Mouse (Mus musculus) CH12.LX (cell line): ENCODE results near the gene Alg2. TPM values are rescaled to one million over a fixed set of nuclear protein-coding genes. Genes with fewer than 3 reads are reported as not detected.

Experiments
- DNase-seq: peaks from one replicate; pipeline ENCODE4 v3.0.0-alpha.2; 2013; ENCODE audit errors: extremely low read depth
- H3K27ac ChIP-seq: 2 replicates; pipeline ENCODE4 v1.5.1; 2012; ENCODE audit warnings: low read depth, mild to moderate bottlenecking, control low read depth, moderate library complexity; ENCODE audit not compliant: insufficient read depth
- H3K27me3 ChIP-seq: replicated peaks from 2 replicates; pipeline ENCODE3; 2012; ENCODE audit warnings: inconsistent platforms
- H3K36me3 ChIP-seq, 2 experiments: replicated peaks in 1 of 2; 2 replicates each; pipeline versions ENCODE3 to v1.6.1; 2012; ENCODE audit warnings: inconsistent platforms in 1 of 2, low read length in 1 of 2, mild to moderate bottlenecking in 1 of 2, mixed read lengths in 1 of 2, moderate library complexity in 1 of 2; ENCODE audit not compliant: control insufficient read depth in 1 of 2, insufficient read depth in 1 of 2
- H3K4me1 ChIP-seq, 2 experiments: 2 replicates each; pipeline ENCODE4 v1.6.1; 2012; ENCODE audit warnings: inconsistent platforms in 1 of 2, moderate library complexity in 1 of 2; ENCODE audit not compliant: insufficient read depth in 2 of 2, control insufficient read depth in 1 of 2
- H3K4me2 ChIP-seq: 2 replicates; pipeline ENCODE4 v1.6.1; 2012; ENCODE audit warnings: low read depth, mild to moderate bottlenecking, control low read depth; ENCODE audit not compliant: poor library complexity, insufficient read depth, severe bottlenecking
- H3K4me3 ChIP-seq, 3 experiments: fragments of 150-350 bp in 1 of 3; sonication (generic) in 1 of 3; replicated peaks in 1 of 3; 2 replicates each; pipeline versions ENCODE3 to v1.5.1; 2011 to 2012; ENCODE audit warnings: low read depth in 2 of 3, low read length in 2 of 3, mild to moderate bottlenecking in 2 of 3, moderate library complexity in 2 of 3, control low read depth in 1 of 3, improper control_type of control experiment in 1 of 3, inconsistent platforms in 1 of 3, mixed read lengths in 1 of 3; ENCODE audit not compliant: poor library complexity in 1 of 3
- H3K79me2 ChIP-seq: replicated peaks from 2 replicates; pipeline ENCODE4 v1.6.1; 2012; ENCODE audit warnings: mild to moderate bottlenecking, moderate library complexity; ENCODE audit not compliant: control insufficient read depth, poor library complexity, insufficient read depth, severe bottlenecking; ENCODE audit errors: extremely low read depth
- H3K9ac ChIP-seq: 2 replicates; pipeline ENCODE4 v1.6.1; 2012; ENCODE audit warnings: low read depth, mild to moderate bottlenecking, control low read depth, moderate library complexity; ENCODE audit not compliant: insufficient read depth
- H3K9me3 ChIP-seq: replicated peaks from 2 replicates; pipeline ENCODE3; 2012; ENCODE audit warnings: low read length, inconsistent platforms, mixed read lengths
- BHLHE40 ChIP-seq: IDR thresholded peaks from 2 replicates; pipeline ENCODE4 v1.6.1; 2011; ENCODE audit warnings: mild to moderate bottlenecking, low read depth, low read length, improper control_type of control experiment
- CHD1 ChIP-seq: IDR thresholded peaks from 2 replicates; pipeline ENCODE4 v1.6.1; 2012; ENCODE audit warnings: low read depth, low read length, improper control_type of control experiment, inconsistent platforms
- CHD2 ChIP-seq: IDR thresholded peaks from 2 replicates; pipeline ENCODE4 v1.6.1; 2011; ENCODE audit warnings: low read length, improper control_type of control experiment
- EP300 ChIP-seq: IDR thresholded peaks from 2 replicates; pipeline ENCODE4 v1.6.1; 2011; ENCODE audit warnings: low read length, improper control_type of control experiment
- ETS1 ChIP-seq: conservative IDR thresholded peaks from 2 replicates; pipeline ENCODE4 v1.6.1; 2012; ENCODE audit warnings: low read depth, mild to moderate bottlenecking, inconsistent platforms, low read length, improper control_type of control experiment, moderate library complexity
- GABPA ChIP-seq: IDR thresholded peaks from 2 replicates; pipeline ENCODE4 v1.6.1; 2012; ENCODE audit warnings: low read depth, low read length, improper control_type of control experiment, inconsistent platforms; ENCODE audit not compliant: insufficient replicate concordance
- HCFC1 ChIP-seq: IDR thresholded peaks from 2 replicates; pipeline ENCODE4 v1.6.1; 2012; ENCODE audit warnings: low read depth, mild to moderate bottlenecking, inconsistent platforms, low read length, improper control_type of control experiment
- MAFK ChIP-seq: IDR thresholded peaks from 2 replicates; pipeline ENCODE4 v1.6.1; 2011; ENCODE audit warnings: low read length, improper control_type of control experiment; ENCODE audit not compliant: insufficient replicate concordance
- MAX ChIP-seq: IDR thresholded peaks from 2 replicates; pipeline ENCODE4 v1.6.1; 2011; ENCODE audit warnings: low read length, improper control_type of control experiment
- MYC ChIP-seq: IDR thresholded peaks from 2 replicates; pipeline ENCODE4 v1.6.1; 2011; ENCODE audit warnings: low read depth, mild to moderate bottlenecking, improper control_type of control experiment, low read length
- NRF1 ChIP-seq: IDR thresholded peaks from 2 replicates; pipeline ENCODE4 v1.6.1; 2014; ENCODE audit warnings: low read depth, mild to moderate bottlenecking, inconsistent platforms, low read length, improper control_type of control experiment, moderate library complexity
- POLR2A ChIP-seq: IDR thresholded peaks from 2 replicates; pipeline ENCODE4 v1.6.1; 2011; ENCODE audit warnings: low read depth, mild to moderate bottlenecking, improper control_type of control experiment, low read length
- TCF12 ChIP-seq: IDR thresholded peaks from 2 replicates; pipeline ENCODE4 v1.6.1; 2014; ENCODE audit warnings: low read depth, mild to moderate bottlenecking, inconsistent platforms, low read length, improper control_type of control experiment
- UBTF ChIP-seq: IDR thresholded peaks from 2 replicates; pipeline ENCODE4 v1.6.1; 2012; ENCODE audit warnings: low read depth, mild to moderate bottlenecking, inconsistent platforms, low read length, improper control_type of control experiment, moderate library complexity
- USF1 ChIP-seq: IDR thresholded peaks from 2 replicates; pipeline ENCODE4 v1.6.1; 2014; ENCODE audit warnings: low read depth, mild to moderate bottlenecking, inconsistent platforms, low read length, improper control_type of control experiment
- USF2 ChIP-seq: conservative IDR thresholded peaks from 2 replicates; pipeline ENCODE4 v1.6.1; 2011; ENCODE audit warnings: low read depth, low read length, improper control_type of control experiment
- ZMIZ1 ChIP-seq: IDR thresholded peaks from 2 replicates; pipeline ENCODE4 v1.6.1; 2012; ENCODE audit warnings: low read depth, mild to moderate bottlenecking, inconsistent platforms, low read length, improper control_type of control experiment
- dilution Hi-C: fragments of 300-500 bp; cut with MboI; formaldehyde crosslinking; loops from 2 replicates; pipeline ENCODE4 v1.14.3; 2020; ENCODE audit warnings: low sequenced_read_pairs; ENCODE audit not compliant: extremely low pct_unique_long_range_greater_than_20kb, extremely low pct_ligation_motif_present
- in situ Hi-C: fragments of 300-500 bp; cut with MboI; formaldehyde crosslinking; loops from 3 replicates; pipeline ENCODE4 v1.14.3; 2019; ENCODE audit warnings: low sequenced_read_pairs, low pct_ligation_motif_present, low pct_unique_long_range_greater_than_20kb, mixed read lengths
- polyA plus RNA-seq: library from polyadenylated mRNA; unstranded; fragments of >175 nt; gene quantifications from 2 replicates; pipeline ENCODE4 v1.2.1, GENCODE M21; 2012; ENCODE audit warnings: low read depth; ENCODE audit not compliant: insufficient read length
- total RNA-seq, 2 experiments: library from RNA; depleted of rRNA; stranded (reverse); fragments of 300-350 nt in 1 of 2; fragments of >200 nt in 1 of 2; gene quantifications; 2 replicates each; pipeline ENCODE4 v1.2.3; 2012 to 2014

Alg2 gene
- total and polyA plus RNA-seq, 3 experiments: 8.4 to 28.9 (median 14.9) TPM

DNA sequence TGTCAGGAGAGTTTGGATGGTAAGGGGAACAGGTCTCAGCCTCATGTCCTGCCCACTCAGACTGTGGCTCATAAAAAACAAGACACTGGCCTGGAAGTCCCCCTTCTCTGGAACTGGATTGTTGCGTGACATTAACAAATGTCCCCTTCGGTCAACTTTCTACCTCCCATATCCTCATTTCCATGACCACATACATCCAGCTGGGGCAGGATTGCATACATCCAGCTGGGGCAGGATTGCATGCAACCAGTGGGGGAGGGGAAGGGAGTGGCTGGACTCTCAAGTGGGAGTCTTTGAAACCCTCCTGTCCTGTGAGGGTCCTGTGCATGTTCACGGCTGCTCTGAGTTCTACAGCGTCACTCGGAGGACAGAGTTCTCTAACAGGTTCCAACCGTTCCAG is 17.1 kb upstream of the Alg2 start:
- DNase-seq: no peak
- Histone ChIP-seq H3K27ac (no peak overlapping the region), H3K79me2 (no peaks in the 10 kb centered on the region)
- in situ Hi-C loops: no loop called here
- TF ChIP-seq HCFC1 (no peak), MAFK (no peak), CHD1 (no peak), ZMIZ1 (no peak), ETS1 (no peak), NRF1 (no peak)
- TF ChIP-seq, all 38 proteins: peak for 0
- Histone ChIP-seq H3K9ac (no peak overlapping the region), H3K4me2 (no peak overlapping the region), H3K4me3 (no peak overlapping the region), H3K36me3 (no peaks in the 10 kb centered on the region), H3K4me1 (peaks cover 7 to 22% of the 10 kb centered on the region in 2 experiments; a peak in 3 of 4 replicates), H3K9me3 (no peaks in the 10 kb centered on the region), H3K27me3 (no peaks in the 10 kb centered on the region)
- dilution Hi-C loops: no loop called here

GRCm38 (mm10) chr4:47480576-47480975 is 6.4 kb upstream of the Alg2 start:
- Histone ChIP-seq H3K4me1 (peaks cover 6 to 23% of the 10 kb centered on the region in 2 experiments), H3K36me3 (peaks cover 62 to 80% of the 10 kb centered on the region in 2 experiments), H3K27ac (no peak overlapping the region), H3K27me3 (no peaks in the 10 kb centered on the region), H3K9me3 (no peaks in the 10 kb centered on the region), H3K4me2 (no peak overlapping the region), H3K79me2 (peaks cover 19% of the 10 kb centered on the region), H3K9ac (no peak overlapping the region), H3K4me3 (no peak overlapping the region)
- in situ Hi-C loops (no loop called here), dilution Hi-C loops (no loop called here)
- no peak for TF ChIP-seq ZMIZ1
- no peak for TF ChIP-seq UBTF
- no peak for TF ChIP-seq BHLHE40
- no peak for TF ChIP-seq EP300
- no peak for TF ChIP-seq USF1
- TF ChIP-seq GABPA: no peak
- TF ChIP-seq POLR2A: no peak
- TF ChIP-seq CHD2: no peak
- TF ChIP-seq ETS1: no peak
- TF ChIP-seq USF2: no peak
- TF ChIP-seq MAX: no peak
- TF ChIP-seq TCF12: no peak
- no peak for TF ChIP-seq CHD1
- TF ChIP-seq MYC: no peak
- DNase-seq: no peak
